Mouse (Mus musculus) limb, embryonic 11.5 days (tissue): ENCODE results near the gene Ezh2. TPM values are rescaled to one million over a fixed set of nuclear protein-coding genes. Genes with fewer than 3 reads are reported as not detected.
"Not testable (repeated sequence)": the region's sequence is repeated elsewhere in the genome, so short reads cannot be mapped to it uniquely, and the experiment has no call there.

Experiments used
- ATAC-seq: fragments of 200-750 bp; cut with Nextera tagmentation; 2 replicates; pipeline ENCODE4 v1.8.0; 2017; ENCODE audit warnings: low read depth; ENCODE audit not compliant: insufficient number of reproducible peaks, low FRiP score, low TSS enrichment
- DNase-seq: peaks from one replicate; pipeline ENCODE4 v3.0.0-alpha.2; 2015; ENCODE audit warnings: low spot score
- H3K27ac ChIP-seq: fragments of 300-500 bp; sonication (generic); replicated peaks from 2 replicates; pipeline ENCODE4 v1.5.1; 2014; ENCODE audit warnings: low read depth, mild to moderate bottlenecking, low read length
- H3K27me3 ChIP-seq: fragments of 300-500 bp; sonication (generic); 2 replicates; pipeline ENCODE4 v1.6.1; 2014; ENCODE audit warnings: mild to moderate bottlenecking, low read length, mixed read lengths; ENCODE audit not compliant: control insufficient read depth, insufficient read depth
- H3K36me3 ChIP-seq: fragments of 300-500 bp; sonication (generic); 2 replicates; pipeline ENCODE4 v1.6.1; 2014; ENCODE audit warnings: mild to moderate bottlenecking, low read length, moderate library complexity, mixed read lengths; ENCODE audit not compliant: control insufficient read depth, insufficient read depth
- H3K4me1 ChIP-seq: fragments of 300-500 bp; sonication (generic); 2 replicates; pipeline ENCODE4 v1.6.1; 2014; ENCODE audit warnings: low read length, mixed read lengths; ENCODE audit not compliant: control insufficient read depth, insufficient read depth
- H3K4me2 ChIP-seq: fragments of 300-500 bp; sonication (generic); 2 replicates; pipeline ENCODE4 v1.6.1; 2014; ENCODE audit warnings: low read depth, mild to moderate bottlenecking, moderate library complexity; ENCODE audit not compliant: severe bottlenecking
- H3K4me3 ChIP-seq: fragments of 300-500 bp; sonication (generic); 2 replicates; pipeline ENCODE4 v1.5.1; 2014; ENCODE audit warnings: low read depth, low read length
- H3K9ac ChIP-seq: fragments of 300-500 bp; sonication (generic); 2 replicates; pipeline ENCODE4 v1.6.1; 2014; ENCODE audit warnings: mild to moderate bottlenecking, low read length
- H3K9me3 ChIP-seq: fragments of 300-500 bp; sonication (generic); 2 replicates; pipeline ENCODE4 v1.6.1; 2016; ENCODE audit warnings: low read length; ENCODE audit not compliant: control insufficient read depth
- WGBS: fragments of 180-500 bp; shearing (Covaris S2); extraction: QIAGEN DNeasy Blood & Tissue Kit; methylation state at CpG from one replicate; pipeline ENCODE4 v1.1.7; 2014; 5-methylcytosine and 5-hydroxymethylcytosine counted together
- polyA plus RNA-seq: library from polyadenylated mRNA; unstranded; fragments of >200 nt; fragmentation: Nextera tagmentation; extraction: Ambion mirVana; gene quantifications from 2 replicates; pipeline ENCODE4 v1.2.1, GENCODE M21; 2014

Ezh2 gene
- 172 and 179 TPM in 2 replicates for polyA plus RNA-seq

DNA sequence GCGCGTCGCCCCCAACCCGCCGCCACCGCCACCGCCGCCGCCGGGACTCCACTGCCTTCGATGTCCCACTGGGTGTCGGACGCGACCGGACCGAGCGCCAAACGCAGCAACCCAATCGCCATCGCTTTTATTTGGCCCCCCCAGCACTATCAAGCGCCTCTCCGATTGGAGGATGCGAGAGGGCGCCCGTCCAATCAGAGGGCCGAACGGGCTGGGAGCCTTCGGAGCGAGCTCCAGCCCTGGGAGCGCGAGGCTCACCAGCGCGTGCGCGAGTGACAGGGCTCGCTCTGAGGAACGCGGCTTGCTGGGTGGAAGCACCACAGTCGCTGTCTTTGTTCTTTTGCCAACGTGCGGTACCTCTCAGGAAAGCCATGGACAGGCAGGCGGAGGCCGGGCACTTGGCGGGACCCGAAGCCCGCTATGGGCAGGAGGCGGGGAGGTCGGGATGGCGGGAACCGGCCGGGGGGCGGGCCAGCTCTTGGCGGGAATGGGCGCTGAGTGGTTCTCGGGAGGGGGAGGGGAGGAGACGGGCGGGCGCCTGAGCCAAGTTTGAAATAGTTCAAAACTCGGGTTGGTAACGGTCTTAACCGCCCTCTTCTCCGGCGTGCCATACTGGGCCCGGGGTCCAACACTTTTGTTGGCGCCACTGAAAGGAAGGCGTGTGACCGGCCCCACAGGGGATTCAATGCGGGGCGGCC, at the start of gene Ezh2:
TSS of gene Ezh2 (minus strand) at position 416 of the 698 bp plus-strand sequence.
- Histone ChIP-seq H3K4me3 (peak within 1 kb of the TSS; percentile 94), H3K9ac (peak within 1 kb of the TSS; percentile 99), H3K9me3 (no peaks in the 10 kb centered on the region), H3K4me1 (no peaks in the 10 kb centered on the region; the same call in 1 of the 2 replicates), H3K4me2 (peak within 1 kb of the TSS; percentile 52), H3K36me3 (no peaks in the 10 kb centered on the region), H3K27ac (peak within 1 kb of the TSS; percentile 98), H3K27me3 (no peaks in the 10 kb centered on the region)
- under 1% methylated on average over 65 of the region's 69 CpGs for WGBS
- DNase-seq (peak; percentile 97), ATAC-seq (peak; percentile 98)

DNA sequence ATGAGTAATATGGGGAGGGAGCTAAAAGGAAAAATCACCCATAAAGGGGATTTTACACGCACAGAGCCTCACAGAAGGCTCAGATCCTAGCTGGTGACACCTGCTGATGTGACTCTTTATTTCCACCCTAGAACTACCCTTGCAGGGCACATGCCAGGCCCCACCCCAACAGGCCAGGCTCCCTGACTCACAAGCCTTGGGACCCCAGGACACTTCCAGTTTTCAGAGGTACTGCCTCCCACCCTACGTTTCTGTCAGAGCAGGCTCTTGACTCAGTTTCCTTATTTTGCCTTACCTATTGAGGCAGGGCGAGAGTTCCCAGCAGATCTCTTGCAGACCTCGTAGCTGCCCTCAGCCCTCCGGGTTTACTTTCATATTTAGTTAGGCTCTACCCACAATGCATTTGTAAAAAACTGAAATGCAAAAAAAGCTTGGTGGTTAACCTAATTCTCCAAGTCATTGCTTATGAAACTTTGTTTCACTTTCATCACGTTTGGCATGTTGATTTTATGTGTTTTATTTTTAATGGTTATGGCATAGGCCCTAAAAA, 41.5 kb upstream of the Ezh2 start:
- no peak for DNase-seq
- ATAC-seq = no peak

DNA sequence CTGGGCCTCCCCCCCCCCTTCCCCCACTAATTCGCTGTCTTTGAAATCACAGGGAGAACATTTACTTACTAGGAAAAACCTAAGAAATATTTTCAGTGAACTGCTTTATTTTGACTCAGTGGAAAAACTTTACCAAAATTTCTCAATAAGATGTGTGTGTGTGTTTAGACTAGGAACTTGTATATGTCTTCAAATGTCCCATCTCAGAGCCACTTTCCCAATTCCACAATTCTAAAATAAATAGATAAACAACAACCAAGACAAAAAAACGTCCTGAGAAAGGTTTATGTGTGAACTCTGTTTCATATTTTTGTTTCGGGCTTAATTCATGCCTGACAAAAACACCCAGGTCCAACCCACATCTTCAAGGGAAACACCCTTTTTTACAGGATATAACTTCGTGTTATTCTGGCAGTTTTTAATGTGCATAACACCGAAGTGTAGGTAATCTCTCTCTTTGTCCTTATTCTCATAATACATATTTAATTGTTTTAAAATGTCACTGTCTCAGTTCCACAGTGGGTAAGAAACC, 40.9 kb upstream of the Ezh2 start:
- no peaks in the 10 kb centered on the region for H3K36me3 ChIP-seq
- no peaks in the 10 kb centered on the region for H3K4me1 ChIP-seq
- DNase-seq (no peak), ATAC-seq (no peak)
- H3K27me3 ChIP-seq = no peaks in the 10 kb centered on the region
- no peak overlapping the region for H3K4me3 ChIP-seq
- H3K27ac ChIP-seq = no peak overlapping the region
- H3K4me2 ChIP-seq = no peak overlapping the region
- no peak overlapping the region for H3K9ac ChIP-seq
- H3K9me3 ChIP-seq = no peaks in the 10 kb centered on the region
- 80% methylated on average over 5 of the region's 5 CpGs for WGBS

More for the DNA sequence above, 41.5 kb upstream of the Ezh2 start:
- 71% methylated on average over 6 of the region's 6 CpGs for WGBS
- H3K27me3 ChIP-seq = no peaks in the 10 kb centered on the region
- no peak overlapping the region for H3K9ac ChIP-seq
- no peak overlapping the region for H3K4me2 ChIP-seq
- no peak overlapping the region for H3K4me3 ChIP-seq
- H3K9me3 ChIP-seq = no peaks in the 10 kb centered on the region
- no peaks in the 10 kb centered on the region for H3K36me3 ChIP-seq
- H3K27ac ChIP-seq = no peak overlapping the region
- H3K4me1 ChIP-seq = no peaks in the 10 kb centered on the region

DNA sequence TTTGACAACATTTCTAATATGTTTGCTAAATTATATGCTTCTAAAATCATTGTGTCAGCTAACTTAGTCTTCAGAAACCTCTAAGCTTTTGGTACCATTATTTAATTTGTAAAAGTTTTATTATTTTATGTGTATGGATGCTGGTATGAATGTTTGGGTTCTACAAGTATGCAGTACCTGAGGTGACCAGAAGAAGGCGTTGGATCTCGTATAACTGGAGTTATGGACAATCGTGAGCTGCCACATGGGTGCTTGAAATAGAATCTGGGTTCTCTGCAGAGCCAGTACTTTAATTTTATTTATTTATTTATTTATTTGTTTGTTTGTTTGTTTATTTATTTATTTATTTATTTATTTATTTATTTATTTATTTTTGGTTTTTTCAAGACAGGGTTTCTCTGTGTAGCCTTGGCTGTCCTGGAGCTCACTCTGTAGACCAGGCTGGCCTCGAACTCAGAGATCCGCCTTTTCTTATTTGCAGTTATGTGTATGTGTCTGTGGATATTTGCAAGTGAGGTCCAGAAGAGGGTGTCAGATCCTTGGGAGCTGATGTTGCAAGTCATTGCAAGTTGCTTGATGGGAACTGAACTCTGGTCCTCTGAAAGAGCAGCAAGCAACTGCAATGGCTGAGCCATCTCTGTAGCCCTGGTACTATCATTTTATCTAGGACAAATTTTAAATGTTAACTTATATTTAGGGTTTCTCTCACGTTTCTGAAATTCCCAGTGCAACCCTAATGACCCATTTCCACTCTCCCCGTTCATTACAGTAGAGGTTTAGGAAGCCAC, 40.3 kb upstream of the Ezh2 start:
- no peak for DNase-seq
- no peak for ATAC-seq

DNA sequence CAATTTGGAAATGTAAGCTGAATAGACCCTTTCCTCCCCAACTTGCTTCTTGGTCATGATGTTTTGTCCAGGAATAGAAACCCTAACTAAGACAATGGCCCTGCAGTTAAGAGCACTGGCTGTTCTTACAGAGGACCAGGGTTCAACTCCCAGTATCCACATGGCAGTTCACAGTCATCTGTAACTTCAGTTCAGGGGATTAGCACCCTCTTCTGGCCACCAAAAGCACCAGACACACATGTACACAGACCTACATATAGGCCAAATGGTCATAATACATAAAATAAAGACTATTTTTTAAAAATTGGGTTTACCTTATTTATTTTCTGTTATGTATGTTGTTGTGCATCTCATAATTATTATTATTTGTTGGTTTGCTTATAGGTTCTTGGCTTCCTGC, 38.3 kb upstream of the Ezh2 start:
- Histone ChIP-seq H3K4me2 (no peak overlapping the region), H3K9ac (no peak overlapping the region), H3K27ac (no peak overlapping the region), H3K4me1 (no peaks in the 10 kb centered on the region), H3K27me3 (no peaks in the 10 kb centered on the region), H3K9me3 (no peaks in the 10 kb centered on the region), H3K36me3 (no peaks in the 10 kb centered on the region), H3K4me3 (no peak overlapping the region)
- DNase-seq = no peak
- no peak for ATAC-seq

More for the DNA sequence above, 40.3 kb upstream of the Ezh2 start:
- no peak overlapping the region for H3K27ac ChIP-seq
- H3K4me3 ChIP-seq = no peak overlapping the region
- no peaks in the 10 kb centered on the region for H3K27me3 ChIP-seq
- no peak overlapping the region for H3K9ac ChIP-seq
- no peak overlapping the region for H3K4me2 ChIP-seq
- no peaks in the 10 kb centered on the region for H3K4me1 ChIP-seq
- WGBS = 68% methylated on average over 7 of the region's 7 CpGs
- no peaks in the 10 kb centered on the region for H3K9me3 ChIP-seq
- no peaks in the 10 kb centered on the region for H3K36me3 ChIP-seq

GRCm38 (mm10) chr6:47630061-47630460, 34.9 kb upstream of the Ezh2 start:
- DNase-seq, H3K9ac ChIP-seq, H3K4me3 ChIP-seq, H3K36me3 ChIP-seq, ATAC-seq, H3K4me2 ChIP-seq, H3K27me3 ChIP-seq, H3K27ac ChIP-seq, H3K9me3 ChIP-seq, H3K4me1 ChIP-seq: not testable (repeated sequence)
- no CpG with 5 or more reads among the region's 1 CpGs for WGBS

DNA sequence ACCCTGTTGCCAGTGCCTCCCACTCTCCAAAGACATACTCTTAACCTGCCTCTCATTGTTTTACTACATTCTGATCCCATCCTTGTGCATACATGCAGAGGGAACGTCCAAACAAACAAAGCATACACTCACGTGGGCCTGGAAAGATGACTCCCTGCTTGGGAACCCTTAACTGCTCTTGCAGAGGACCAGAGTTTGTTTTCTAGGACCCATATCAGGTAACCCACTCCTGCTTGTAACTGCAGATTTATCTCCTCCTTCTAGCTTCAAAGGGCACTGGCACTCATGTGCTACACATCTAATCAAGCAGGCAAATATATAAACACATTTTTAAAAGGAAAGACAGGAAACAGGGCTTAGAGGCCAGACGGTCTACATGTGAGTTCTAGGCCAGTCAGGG, 32.8 kb upstream of the Ezh2 start:
- WGBS = 35% methylated on average over 3 of the region's 3 CpGs
- DNase-seq = no peak
- no peaks in the 10 kb centered on the region for H3K9me3 ChIP-seq
- no peak overlapping the region for H3K4me3 ChIP-seq
- no peak for ATAC-seq
- no peaks in the 10 kb centered on the region for H3K36me3 ChIP-seq
- no peak overlapping the region for H3K9ac ChIP-seq
- H3K4me1 ChIP-seq = no peaks in the 10 kb centered on the region
- no peak overlapping the region for H3K27ac ChIP-seq
- no peak overlapping the region for H3K4me2 ChIP-seq
- no peaks in the 10 kb centered on the region for H3K27me3 ChIP-seq

DNA sequence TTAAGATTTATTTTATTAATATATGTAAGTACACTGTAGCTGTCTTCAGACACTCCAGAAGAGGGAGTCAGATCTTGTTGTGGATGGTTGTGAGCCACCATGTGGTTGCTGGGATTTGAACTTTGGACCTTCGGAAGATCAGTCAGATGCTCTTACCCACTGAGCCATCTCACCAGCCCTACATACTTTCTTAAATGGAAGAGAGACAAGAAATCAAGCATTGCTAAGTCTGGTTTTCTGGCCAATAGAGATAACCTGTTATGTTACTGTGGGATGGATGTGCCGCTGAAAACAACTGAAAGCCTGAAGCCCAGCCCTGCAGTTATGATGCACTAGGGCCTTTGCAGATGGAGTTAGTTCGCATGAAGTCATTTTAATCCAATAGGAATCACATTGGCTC, 31.8 kb upstream of the Ezh2 start:
- H3K27ac ChIP-seq, H3K9ac ChIP-seq, H3K4me2 ChIP-seq, ATAC-seq, H3K4me3 ChIP-seq, H3K9me3 ChIP-seq, H3K4me1 ChIP-seq, H3K36me3 ChIP-seq, DNase-seq, H3K27me3 ChIP-seq: not testable (repeated sequence)
- WGBS = 89% methylated on average over 3 of the region's 3 CpGs
